Mouse (Mus musculus): ENCODE data around the gene Olfr1240. TPM values are rescaled to one million over a fixed set of nuclear protein-coding genes. Genes with fewer than 3 reads are reported as not detected.

Gene Olfr1240
- total RNA-seq (2023) = not detected

GRCm38 (mm10) chr2:89442900-89443299 is at the start of gene Olfr1240:
TSS of gene Olfr1240 (minus strand) at chr2:89443000.

GRCm38 (mm10) chr2:89487026-89487425 is 44.2 kb upstream of the Olfr1240 start, which contains the start of gene Olfr1241:
TSS of gene Olfr1241 (minus strand) at chr2:89487126.

DNA sequence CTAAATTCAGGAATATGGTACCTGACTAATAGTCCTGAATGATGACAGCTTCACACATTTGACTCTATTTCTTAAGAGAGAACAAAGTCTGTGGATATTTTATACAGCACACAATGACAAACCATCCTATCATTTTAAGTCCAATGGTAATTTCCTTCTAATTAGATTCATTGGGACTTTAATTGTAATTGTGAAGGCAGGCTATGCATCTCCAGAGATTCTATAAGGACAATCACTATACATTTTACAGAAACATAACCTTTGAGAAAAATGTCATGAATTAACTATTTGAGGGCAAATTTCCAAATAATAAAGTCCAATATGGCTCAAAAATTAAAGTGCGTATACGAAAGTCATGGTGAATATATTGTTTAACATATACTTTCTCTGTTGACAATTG is 22.5 kb downstream of the Olfr1240 start, which contains the start of gene Olfr1239:
Olfr1239 (minus strand) TSS at position 101 of the 400 bp plus-strand sequence.

DNA sequence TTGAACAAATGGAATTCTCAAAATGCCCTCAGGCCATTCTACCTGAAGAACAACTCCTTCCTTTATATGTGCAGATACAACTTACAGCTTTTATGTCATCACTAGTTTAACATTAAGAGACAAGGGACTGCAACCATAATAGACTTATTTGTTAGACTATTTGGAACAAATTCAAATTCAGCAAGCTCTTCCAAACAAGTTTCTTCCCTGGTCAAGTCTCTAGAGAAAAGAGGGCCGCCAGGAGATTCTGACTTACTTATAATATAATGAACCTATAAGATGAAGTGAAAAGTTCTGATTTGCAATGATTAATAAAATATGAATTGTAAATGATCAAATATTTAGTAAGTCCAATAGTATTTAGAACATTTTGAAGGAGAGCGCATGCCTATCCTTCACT is 33.2 kb downstream of the Olfr1240 start, which contains the start of gene Olfr1238:
Olfr1238 (minus strand) TSS at position 101 of the 400 bp plus-strand sequence.

Other genes with a start within 250 kb of the Olfr1240 start
- gene Olfr1226, start 243.0 kb downstream of the Olfr1240 start, total RNA-seq (2023) = not detected
- gene Olfr1228, start 188.9 kb downstream of the Olfr1240 start, total RNA-seq (2023) = not detected
- not detected for gene Olfr1229, start 155.0 kb downstream of the Olfr1240 start, total RNA-seq (2023)
- not detected for gene Olfr1230, start 145.7 kb downstream of the Olfr1240 start, total RNA-seq (2023)
- gene Olfr1231, start 135.9 kb downstream of the Olfr1240 start, total RNA-seq (2023) = not detected
- not detected for gene Olfr1232, start 113.3 kb downstream of the Olfr1240 start, total RNA-seq (2023)
- gene Olfr1233, start 100.6 kb downstream of the Olfr1240 start, total RNA-seq (2023) = not detected
- gene Olfr1234, start 78.1 kb downstream of the Olfr1240 start, total RNA-seq (2023) = not detected
- gene Olfr1238, start 33.3 kb downstream of the Olfr1240 start, total RNA-seq (2023) = not detected
- gene Olfr1239, start 22.6 kb downstream of the Olfr1240 start, total RNA-seq (2023) = not detected
- gene Olfr1241, start 44.1 kb upstream of the Olfr1240 start, total RNA-seq (2023) = not detected
- gene Olfr1242, start 55.3 kb upstream of the Olfr1240 start, total RNA-seq (2023) = not detected
- not detected for gene Olfr1243, start 88.5 kb upstream of the Olfr1240 start, total RNA-seq (2023)
- gene Olfr1245, start 135.4 kb upstream of the Olfr1240 start, total RNA-seq (2023) = not detected
- gene Olfr1246, start 150.2 kb upstream of the Olfr1240 start, total RNA-seq (2023) = not detected
- not detected for gene Olfr1247, start 171.1 kb upstream of the Olfr1240 start, total RNA-seq (2023)
- not detected for gene Olfr1248, start 175.2 kb upstream of the Olfr1240 start, total RNA-seq (2023)
- not detected for gene Olfr1249, start 192.0 kb upstream of the Olfr1240 start, total RNA-seq (2023)
- gene Olfr1250, start 218.5 kb upstream of the Olfr1240 start, total RNA-seq (2023) = not detected
- not detected for gene Olfr1251, start 228.9 kb upstream of the Olfr1240 start, total RNA-seq (2023)